In genomic region chr7:143565015-143565647, GRCm38 (mm10) we compare ENCODE assay signal across 29 mouse cellular contexts. TPM values are rescaled to one million over a fixed set of nuclear protein-coding genes. Genes with fewer than 3 reads are reported as not detected.
DNase-seq lines count a peak whose midpoint lies in the region; ATAC-seq and TF ChIP-seq lines count a peak whose summit lies in the region.
"Had no signal": no experiment of that assay in that cellular context is flagged by ENCODE, and none has a peak within 500 bp of the region (broad histone marks: within the 10 kb centered on the region; RNA-seq: fewer than 3 reads in every experiment).

No protein-coding gene starts in this region.

- H3K4me1 ChIP-seq in G1E (ENCODE audit: insufficient read depth, low read depth, low read length): peaks cover 55% of the 10 kb centered on the region
- H3K4me1 ChIP-seq in MEL (ENCODE audit: control insufficient read depth in 1 of 2, insufficient read depth in 2 of 2, low read length in 2 of 2): peaks cover 22 to 32% of the 10 kb centered on the region in 2 experiments
- peaks cover 28% of the 10 kb centered on the region for H3K4me1 ChIP-seq in liver, embryonic 16.5 days (ENCODE audit: control insufficient read depth, low read depth, low read length)
- H3K4me1 ChIP-seq in stomach, postnatal 0 days (replicated peaks; ENCODE audit: control insufficient read depth, insufficient read depth): no peaks in the 10 kb centered on the region
- H3K4me1 ChIP-seq: embryonic facial prominence, embryonic 12.5 days; limb, embryonic 12.5 days had no signal

- no peak for DNase-seq in G1E (ENCODE audit: low spot score)
- no peak for DNase-seq in MEL (ENCODE audit: low read depth, low spot score)
- no peak for DNase-seq in right cerebral cortex, postnatal 4 days
- no peak for DNase-seq in lung, postnatal 36 days
- no peak for DNase-seq in urinary bladder, postnatal 10 days (ENCODE audit: low spot score)
- no peak for DNase-seq in stomach, postnatal 0 days (ENCODE audit: low spot score)
- DNase-seq: adrenal gland, postnatal 10 days; B cell, adult 2 months; cerebellum, adult 18-20 months; cerebellum, postnatal 25 days; forebrain, postnatal 0 days; heart, postnatal 14 days; kidney, adult 18-20 months; kidney, postnatal 36 days; lung, adult 18-20 months; midbrain, embryonic 14.5 days; right cerebral cortex, postnatal 25 days; spleen, adult 18-20 months; thymus, postnatal 4 days had no signal

- H3K79me2 ChIP-seq in MEL (ENCODE audit: control insufficient read depth, insufficient read depth, low read length, poor library complexity): peaks cover 3% of the 10 kb centered on the region; the same call in 1 of the 2 replicates

- TF ChIP-seq POLR2A in MEL (IDR thresholded peaks at IDR 0.05; ENCODE audit: control insufficient read depth in 1 of 2, insufficient read depth in 1 of 2, low read depth in 1 of 2, low read length in 2 of 2, poor library complexity in 1 of 2): no peak

- 44% methylated on average over 6 of the region's 6 CpGs for WGBS in liver, embryonic 16.5 days (ENCODE audit: insufficient replicate concordance)
- 91% methylated on average over 6 of the region's 6 CpGs for WGBS in stomach, postnatal 0 days

- no peak overlapping the region for H3K9ac ChIP-seq in MEL (ENCODE audit: control insufficient read depth, low read depth, low read length, poor library complexity, severe bottlenecking)
- no peak overlapping the region; the same call in 1 of the 2 replicates for H3K9ac ChIP-seq in liver, embryonic 16.5 days (ENCODE audit: low read depth, low read length)
- no peak overlapping the region for H3K9ac ChIP-seq in stomach, postnatal 0 days (ENCODE audit: low read length)
- H3K9ac ChIP-seq: embryonic facial prominence, embryonic 12.5 days; forebrain, postnatal 0 days; limb, embryonic 12.5 days had no signal

- H3K4me3 ChIP-seq in G1E (ENCODE audit: low read depth, low read length) (peak overlapping the region; percentile 47; the same call in 1 of the 2 replicates), MEL (ENCODE audit: control insufficient read depth in 1 of 2, insufficient read depth in 1 of 2, low read depth in 2 of 2, low read length in 2 of 2) (no peak overlapping the region)
- no peak overlapping the region for H3K4me3 ChIP-seq in liver, embryonic 16.5 days (ENCODE audit: low read depth, low read length)
- H3K4me3 ChIP-seq in stomach, postnatal 0 days (ENCODE audit: low read depth, low read length): no peak overlapping the region
- H3K4me3 ChIP-seq: embryonic facial prominence, embryonic 12.5 days; layer of hippocampus, adult 2 months; left cerebral cortex, adult 2 months; limb, embryonic 12.5 days had no signal

- H3K27ac ChIP-seq in MEL (ENCODE audit: control insufficient read depth, low read depth, low read length): peak overlapping the region; percentile 77
- H3K27ac ChIP-seq in liver, embryonic 16.5 days (ENCODE audit: low read length): peak overlapping the region; percentile 81
- H3K27ac ChIP-seq in stomach, postnatal 0 days (replicated peaks): no peak overlapping the region
- H3K27ac ChIP-seq: embryonic facial prominence, embryonic 12.5 days; layer of hippocampus, adult 2 months; left cerebral cortex, adult 2 months; limb, embryonic 12.5 days; macrophage had no signal

- H3K27me3 ChIP-seq in G1E (ENCODE audit: insufficient read depth, low read length) (no peaks in the 10 kb centered on the region), MEL (ENCODE audit: control insufficient read depth in 1 of 2, insufficient read depth in 2 of 2, low read length in 2 of 2) (no peaks in the 10 kb centered on the region)
- no peaks in the 10 kb centered on the region for H3K27me3 ChIP-seq in liver, embryonic 16.5 days (ENCODE audit: control insufficient read depth, insufficient read depth, low read depth, low read length)
- no peaks in the 10 kb centered on the region for H3K27me3 ChIP-seq in stomach, postnatal 0 days (ENCODE audit: control insufficient read depth, insufficient read depth, low read length)
- H3K27me3 ChIP-seq: embryonic facial prominence, embryonic 12.5 days; limb, embryonic 12.5 days; Patski had no signal

- peaks cover 94% of the 10 kb centered on the region for H3K36me3 ChIP-seq in G1E (replicated peaks)
- peaks cover 33% of the 10 kb centered on the region in 2 experiments for H3K36me3 ChIP-seq in MEL (ENCODE audit: control insufficient read depth in 1 of 2, insufficient read depth in 2 of 2, low read length in 2 of 2)
- peaks cover 90% of the 10 kb centered on the region for H3K36me3 ChIP-seq in liver, embryonic 16.5 days (ENCODE audit: control insufficient read depth, insufficient read depth)
- peaks cover 50% of the 10 kb centered on the region for H3K36me3 ChIP-seq in stomach, postnatal 0 days (ENCODE audit: control insufficient read depth, insufficient read depth, low read length)

- no peak for ATAC-seq in G1E (ENCODE audit: extremely low read depth, insufficient number of reproducible peaks, low FRiP score, poor library complexity, severe bottlenecking)
- peak; percentile 19 to 40; a peak in 1 of 4 replicates for ATAC-seq in hematopoietic stem cell, adult 5-6 weeks (replicated peaks in 1 of 2; ENCODE audit: insufficient read depth in 1 of 2, low FRiP score in 2 of 2, low TSS enrichment in 1 of 2, low read depth in 1 of 2, poor library complexity in 2 of 2, severe bottlenecking in 2 of 2)
- ATAC-seq in liver, embryonic 16.5 days (ENCODE audit: low read depth): no peak
- no peak for ATAC-seq in stomach, postnatal 0 days (ENCODE audit: low FRiP score, low TSS enrichment)
- ATAC-seq: forebrain, postnatal 0 days; hindbrain, embryonic 16.5 days; lung, postnatal 0 days; Patski had no signal

- no peak for TF ChIP-seq RAD21 in MEL (IDR thresholded peaks at IDR 0.05; ENCODE audit: low read depth, low read length)

- H3K9me3 ChIP-seq in G1E (replicated peaks) (no peaks in the 10 kb centered on the region), MEL (replicated peaks; ENCODE audit: insufficient read depth, low read length) (no peaks in the 10 kb centered on the region)
- no peaks in the 10 kb centered on the region for H3K9me3 ChIP-seq in liver, embryonic 16.5 days (replicated peaks; ENCODE audit: control insufficient read depth, low read length)
- H3K9me3 ChIP-seq in stomach, postnatal 0 days (ENCODE audit: control insufficient read depth, low read length): no peaks in the 10 kb centered on the region
- H3K9me3 ChIP-seq: embryonic facial prominence, embryonic 12.5 days; limb, embryonic 12.5 days had no signal

- TF ChIP-seq CTCF in G1E (IDR thresholded peaks at IDR 0.05; ENCODE audit: low read depth, low read length) (no peak), MEL (IDR thresholded peaks at IDR 0.05 in 2 of 3, conservative IDR thresholded peaks at IDR 0.05 in 1 of 3; ENCODE audit: control insufficient read depth in 1 of 3, insufficient read depth in 1 of 3, low read depth in 2 of 3, low read length in 3 of 3, poor library complexity in 1 of 3, severe bottlenecking in 1 of 3) (0 out of 6 replicates have a peak, but pooled peaks of 1 of the 3 experiments have one; percentile 3)
- TF ChIP-seq CTCF in stomach, postnatal 0 days (IDR thresholded peaks at IDR 0.05; ENCODE audit: low read depth): no peak

- no peak for TF ChIP-seq EP300 in MEL (IDR thresholded peaks at IDR 0.05; ENCODE audit: low read depth in 1 of 2, low read length in 2 of 2)
- TF ChIP-seq EP300 in stomach, postnatal 0 days (optimal IDR thresholded peaks at IDR 0.05): no peak

- H3K4me2 ChIP-seq in liver, embryonic 16.5 days (ENCODE audit: low read depth, low read length): peak overlapping the region; percentile 52
- no peak overlapping the region for H3K4me2 ChIP-seq in stomach, postnatal 0 days (replicated peaks; ENCODE audit: low read depth)
- H3K4me2 ChIP-seq: embryonic facial prominence, embryonic 12.5 days; limb, embryonic 12.5 days had no signal

TF ChIP-seq in MEL, 35 proteins besides CTCF, POLR2A, EP300 and RAD21 (continues in another document):
- no peak for TF ChIP-seq JUND (IDR thresholded peaks at IDR 0.05; ENCODE audit: low read depth, low read length)
- 0 out of 2 replicates have a peak, but pooled peaks have one; percentile 11 for TF ChIP-seq ZMIZ1 (IDR thresholded peaks at IDR 0.05; ENCODE audit: low read depth, low read length)
- TF ChIP-seq RCOR1 (IDR thresholded peaks at IDR 0.05; ENCODE audit: low read depth, low read length): no peak
- TF ChIP-seq USF1 (IDR thresholded peaks at IDR 0.05; ENCODE audit: low read depth, low read length): peak; percentile 55
- TF ChIP-seq ZKSCAN1 (IDR thresholded peaks at IDR 0.05; ENCODE audit: low read depth, low read length): no peak
- no peak for TF ChIP-seq MYB (IDR thresholded peaks at IDR 0.05; ENCODE audit: low read depth, low read length)
- no peak for TF ChIP-seq ETS1 (IDR thresholded peaks at IDR 0.05; ENCODE audit: low read depth, low read length)
- peak; percentile 41; the same call in 1 of the 2 replicates for TF ChIP-seq MAX (IDR thresholded peaks at IDR 0.05; ENCODE audit: low read length)
- no peak for TF ChIP-seq USF2 (IDR thresholded peaks at IDR 0.05; ENCODE audit: borderline replicate concordance in 1 of 2, insufficient read depth in 1 of 2, low read depth in 1 of 2, low read length in 2 of 2)
- no peak for TF ChIP-seq TAL1 (IDR thresholded peaks at IDR 0.05; ENCODE audit: low read length)
- TF ChIP-seq CHD2 (IDR thresholded peaks at IDR 0.05; ENCODE audit: low read length): no peak
- peak; percentile 91 for TF ChIP-seq POLR2AphosphoS5 (IDR thresholded peaks at IDR 0.05; ENCODE audit: borderline replicate concordance, low read depth, low read length)
- no peak for TF ChIP-seq ELF1 (IDR thresholded peaks at IDR 0.05; ENCODE audit: low read depth, low read length)

RNA-seq across cellular contexts. Expression of gene Nap1l4, which starts 16.2 kb away (rescaled TPM):
- total RNA-seq in G1E (2014; fragmentation: Nextera tagmentation) (96.6 and 138 TPM in 2 replicates), G1E (2017) (146 and 158 TPM in 2 replicates), MEL (2012; rRNA removed) (136 and 165 TPM in 2 replicates)
- polyA plus RNA-seq in G1E (2012) (59.5 and 84.7 TPM in 2 replicates), MEL (2012; ENCODE audit: insufficient read depth in 1 of 2, insufficient read length in 2 of 2, low read depth in 1 of 2, low replicate concordance in 2 of 2, missing spikeins in 1 of 2) (100 to 1,000 TPM in 1 of 2 experiments, not detected in 1; 186 TPM)
- 151 and 212 TPM in 2 replicates for total RNA-seq in hematopoietic stem cell, adult 5-6 weeks (2017)
- polyA plus RNA-seq in liver, embryonic 16.5 days (2015; fragmentation: Nextera tagmentation; extraction: Ambion mirVana): 74.9 and 78.9 TPM in 2 replicates
- 98.5 and 99.4 TPM in 2 replicates for polyA plus RNA-seq in stomach, postnatal 0 days (2015; fragmentation: Nextera tagmentation; extraction: Ambion mirVana)

RNA-seq across cellular contexts. Expression of gene Cars, which starts 34.8 kb away (rescaled TPM):
- total RNA-seq in G1E (2014; fragmentation: Nextera tagmentation): 58.2 and 74.8 TPM in 2 replicates
- 41.3 and 54.5 TPM in 2 replicates for total RNA-seq in G1E (2017)
- 46.4 and 80.5 TPM in 2 replicates for polyA plus RNA-seq in G1E (2012)
- 40.8 and 62.2 TPM in 2 replicates for total RNA-seq in MEL (2012; rRNA removed)
- polyA plus RNA-seq in MEL (2012; ENCODE audit: insufficient read depth in 1 of 2, insufficient read length in 2 of 2, low read depth in 1 of 2, low replicate concordance in 2 of 2, missing spikeins in 1 of 2): 10 to 100 TPM in 1 of 2 experiments, not detected in 1; 73.5 TPM
- 57.2 and 77.7 TPM in 2 replicates for total RNA-seq in hematopoietic stem cell, adult 5-6 weeks (2017)
- 62.0 and 64.3 TPM in 2 replicates for polyA plus RNA-seq in liver, embryonic 16.5 days (2015; fragmentation: Nextera tagmentation; extraction: Ambion mirVana)
- polyA plus RNA-seq in stomach, postnatal 0 days (2015; fragmentation: Nextera tagmentation; extraction: Ambion mirVana): 45.5 and 53.7 TPM in 2 replicates

Comparison
In these comparisons a context has a peak if more than half of its experiments do, and no peak if none do; other contexts are left out.
1. ATAC-seq: peak in hematopoietic stem cell, adult 5-6 weeks (2 of 2); none in G1E (single experiment), liver, embryonic 16.5 days (single experiment) and stomach, postnatal 0 days (single experiment).